ENCODE assay signal across 30 mouse cellular contexts in genomic region chr17:28804973-28805372, GRCm38 (mm10). TPM values are rescaled to one million over a fixed set of nuclear protein-coding genes. Genes with fewer than 3 reads are reported as not detected.
DNase-seq lines count a peak whose midpoint lies in the region; ATAC-seq lines count a peak whose summit lies in the region.
"Had no signal": no experiment of that assay in that cellular context is flagged by ENCODE, and none has a peak within 500 bp of the region (broad histone marks: within the 10 kb centered on the region; RNA-seq: fewer than 3 reads in every experiment).

No protein-coding gene starts in this region.

- DNase-seq in liver, embryonic 11.5 days (ENCODE audit: low spot score) = no peak
- DNase-seq in liver = no peak
- DNase-seq in liver, embryonic 13.5 days = no peak
- no peak for DNase-seq in kidney, postnatal 10 days
- DNase-seq: adrenal gland, postnatal 10 days; adrenal gland, postnatal 36 days; cerebellum, adult 18-20 months; cerebellum, adult 9-10 months; cerebellum, postnatal 14 days; embryo, embryonic 11 days; gastrocnemius, postnatal 25 days; heart, adult 2 months; heart, postnatal 14 days; heart, postnatal 4 days had no signal

- 72% methylated on average over 6 of the region's 6 CpGs for WGBS in liver, embryonic 11.5 days
- 48% methylated on average over 6 of the region's 6 CpGs for WGBS in liver, embryonic 13.5 days (ENCODE audit: insufficient replicate concordance)
- whole genome bisulfite sequencing in liver, embryonic 16.5 days (ENCODE audit: insufficient replicate concordance) = 51% methylated on average over 6 of the region's 6 CpGs

- H3K4me1 ChIP-seq in liver, embryonic 11.5 days (replicated peaks; ENCODE audit: control insufficient read depth, insufficient read depth, low read length) = peaks cover 58% of the 10 kb centered on the region
- peaks cover 83% of the 10 kb centered on the region for H3K4me1 ChIP-seq in liver, embryonic 13.5 days (replicated peaks)
- H3K4me1 ChIP-seq in liver, embryonic 16.5 days (ENCODE audit: control insufficient read depth, low read depth, low read length) = peaks cover 71% of the 10 kb centered on the region

- peak overlapping the region; percentile 8; the same call in 1 of the 2 replicates for H3K4me2 ChIP-seq in liver, embryonic 11.5 days
- H3K4me2 ChIP-seq in liver, embryonic 13.5 days = peak overlapping the region; percentile 79
- peak overlapping the region; percentile 73 for H3K4me2 ChIP-seq in liver, embryonic 16.5 days (ENCODE audit: low read depth, low read length)
- H3K4me2 ChIP-seq: forebrain, embryonic 12.5 days; forebrain, embryonic 15.5 days; heart, embryonic 13.5 days; hindbrain, embryonic 14.5 days had no signal

- no peak overlapping the region for H3K4me3 ChIP-seq in liver, embryonic 11.5 days (ENCODE audit: low read depth, low read length)
- H3K4me3 ChIP-seq in liver, embryonic 13.5 days (replicated peaks) = no peak overlapping the region
- no peak overlapping the region for H3K4me3 ChIP-seq in liver, embryonic 16.5 days (ENCODE audit: low read depth, low read length)
- H3K4me3 ChIP-seq: forebrain, embryonic 12.5 days; forebrain, embryonic 15.5 days; heart, adult 2 months; heart, embryonic 10.5 days; heart, embryonic 13.5 days had no signal

- no peak overlapping the region for H3K9ac ChIP-seq in liver, embryonic 11.5 days (ENCODE audit: low read depth, low read length)
- peak overlapping the region; percentile 95 for H3K9ac ChIP-seq in liver, embryonic 13.5 days
- H3K9ac ChIP-seq in liver, embryonic 16.5 days (ENCODE audit: low read depth, low read length) = peak overlapping the region; percentile 12; the same call in 1 of the 2 replicates
- H3K9ac ChIP-seq: forebrain, embryonic 12.5 days; forebrain, embryonic 15.5 days; heart, embryonic 13.5 days; hindbrain, embryonic 14.5 days had no signal

- H3K9me3 ChIP-seq in liver, embryonic 11.5 days (ENCODE audit: control insufficient read depth, low read length) = no peaks in the 10 kb centered on the region
- H3K9me3 ChIP-seq in liver, embryonic 13.5 days (replicated peaks) = peaks cover 11% of the 10 kb centered on the region; the same call in 1 of the 2 replicates
- no peaks in the 10 kb centered on the region; the same call in none of the 2 replicates for H3K9me3 ChIP-seq in liver, embryonic 16.5 days (replicated peaks; ENCODE audit: control insufficient read depth, low read length)
- H3K9me3 ChIP-seq: forebrain, embryonic 12.5 days; forebrain, embryonic 15.5 days; heart, embryonic 10.5 days; heart, embryonic 13.5 days had no signal

- no peaks in the 10 kb centered on the region for H3K27me3 ChIP-seq in liver, embryonic 11.5 days (replicated peaks; ENCODE audit: control insufficient read depth, insufficient read depth, low read length)
- H3K27me3 ChIP-seq in liver, embryonic 13.5 days = no peaks in the 10 kb centered on the region
- H3K27me3 ChIP-seq in liver, embryonic 16.5 days (ENCODE audit: control insufficient read depth, insufficient read depth, low read depth, low read length) = no peaks in the 10 kb centered on the region
- H3K27me3 ChIP-seq: forebrain, embryonic 12.5 days; forebrain, embryonic 15.5 days; heart, embryonic 13.5 days had no signal

- no peak overlapping the region for H3K27ac ChIP-seq in liver, embryonic 11.5 days (ENCODE audit: low read depth, low read length)
- H3K27ac ChIP-seq in liver, embryonic 13.5 days = peak overlapping the region; percentile 89
- peak overlapping the region; percentile 58 for H3K27ac ChIP-seq in liver, embryonic 16.5 days (ENCODE audit: low read length)
- H3K27ac ChIP-seq: forebrain, embryonic 12.5 days; forebrain, embryonic 15.5 days; heart, adult 2 months; heart, embryonic 10.5 days; heart, embryonic 13.5 days; hindbrain, embryonic 14.5 days; hindbrain, postnatal 0 days had no signal

- H3K36me3 ChIP-seq in liver, embryonic 11.5 days (ENCODE audit: control insufficient read depth, insufficient read depth, low read length) = peaks cover 29% of the 10 kb centered on the region
- peaks cover 61% of the 10 kb centered on the region for H3K36me3 ChIP-seq in liver, embryonic 13.5 days
- H3K36me3 ChIP-seq in liver, embryonic 16.5 days (ENCODE audit: control insufficient read depth, insufficient read depth) = peaks cover 37% of the 10 kb centered on the region

- no peak for ATAC-seq in liver, embryonic 11.5 days (replicated peaks; ENCODE audit: low FRiP score)
- no peak for ATAC-seq in liver, embryonic 13.5 days (ENCODE audit: low read depth)
- no peak for ATAC-seq in liver, embryonic 16.5 days (ENCODE audit: low read depth)
- no peak for ATAC-seq in granulocyte monocyte progenitor cell, adult 5-6 weeks (replicated peaks; ENCODE audit: poor library complexity, severe bottlenecking)
- ATAC-seq: activated CD4-positive, CD25-positive, alpha-beta regulatory T cell, adult 4 months; CD4-positive, CD25-positive, alpha-beta regulatory T cell, adult 4 months; forebrain, embryonic 15.5 days; hindbrain, postnatal 0 days; inflammation-experienced regulatory T-cells, adult 6 months had no signal

RNA-seq across cellular contexts. Expression of gene Brpf3, which starts 4.1 kb away (rescaled TPM):
- polyA plus RNA-seq in liver, embryonic 11.5 days (2014; fragmentation: Nextera tagmentation; extraction: Ambion mirVana) = 29.3 and 34.8 TPM in 2 replicates
- polyA plus RNA-seq in liver, embryonic 13.5 days (2015; fragmentation: Nextera tagmentation; extraction: Ambion mirVana) = 61.8 and 69.9 TPM in 2 replicates
- polyA plus RNA-seq in liver, embryonic 16.5 days (2015; fragmentation: Nextera tagmentation; extraction: Ambion mirVana) = 66.7 and 67.1 TPM in 2 replicates
- total RNA-seq in granulocyte monocyte progenitor cell, adult 5-6 weeks (2014; fragmentation: Nextera tagmentation) = 30.4 and 39.0 TPM in 2 replicates
- total RNA-seq in granulocyte monocyte progenitor cell, adult 5-6 weeks (2017) = 2.8 and 15.2 TPM in 2 replicates

RNA-seq across cellular contexts. Expression of gene Mapk13, which starts 35.9 kb away (rescaled TPM):
- 5.0 and 5.5 TPM in 2 replicates for polyA plus RNA-seq in liver, embryonic 11.5 days (2014; fragmentation: Nextera tagmentation; extraction: Ambion mirVana)
- polyA plus RNA-seq in liver, embryonic 13.5 days (2015; fragmentation: Nextera tagmentation; extraction: Ambion mirVana) = 1.7 and 2.2 TPM in 2 replicates
- 7.9 and 10.5 TPM in 2 replicates for polyA plus RNA-seq in liver, embryonic 16.5 days (2015; fragmentation: Nextera tagmentation; extraction: Ambion mirVana)
- 1.8 and 2.0 TPM in 2 replicates for total RNA-seq in granulocyte monocyte progenitor cell, adult 5-6 weeks (2014; fragmentation: Nextera tagmentation)
- 0.88 and 3.4 TPM in 2 replicates for total RNA-seq in granulocyte monocyte progenitor cell, adult 5-6 weeks (2017)
- polyA plus RNA-seq: activated CD4-positive, CD25-positive, alpha-beta regulatory T cell, adult 4 months; C2C12; CD4-positive, CD25-positive, alpha-beta regulatory T cell, adult 4 months; inflammation-experienced regulatory T-cells, adult 6 months had no signal

RNA-seq across cellular contexts. Expression of gene Pnpla1, which starts 53.2 kb away (rescaled TPM):
- 0.05 TPM in 1 of 2 replicates, not detected in the other for polyA plus RNA-seq in liver, embryonic 11.5 days (2014; fragmentation: Nextera tagmentation; extraction: Ambion mirVana)
- polyA plus RNA-seq in liver, embryonic 13.5 days (2015; fragmentation: Nextera tagmentation; extraction: Ambion mirVana) = not detected in 2 replicates
- 0.08 and 0.12 TPM in 2 replicates for polyA plus RNA-seq in liver, embryonic 16.5 days (2015; fragmentation: Nextera tagmentation; extraction: Ambion mirVana)
- not detected in 2 replicates for total RNA-seq in granulocyte monocyte progenitor cell, adult 5-6 weeks (2014; fragmentation: Nextera tagmentation)
- total RNA-seq in granulocyte monocyte progenitor cell, adult 5-6 weeks (2017) = under 0.01 and 0.13 TPM in 2 replicates
- total RNA-seq: adrenal gland, postnatal 10 days; common myeloid progenitor, adult 5-6 weeks; gastrocnemius, adult 8-10 months; gastrocnemius, postnatal 25 days; heart, adult 2 months; heart, postnatal 14 days had no signal
- polyA plus RNA-seq: activated CD4-positive, CD25-positive, alpha-beta regulatory T cell, adult 4 months; C2C12; CD4-positive, CD25-positive, alpha-beta regulatory T cell, adult 4 months; embryonic facial prominence, embryonic 11.5 days; forebrain, embryonic 12.5 days; forebrain, embryonic 15.5 days; heart, embryonic 10.5 days; heart, embryonic 13.5 days; hindbrain, embryonic 11.5 days; hindbrain, embryonic 14.5 days; inflammation-experienced regulatory T-cells, adult 6 months had no signal

Comparison
In these comparisons a context has a peak if more than half of its experiments do, and no peak if none do; other contexts are left out.
1. H3K4me2 ChIP-seq: peak in every context shown above with its lines; median percentile 79 in liver, embryonic 13.5 days; 73 in liver, embryonic 16.5 days; 8 in liver, embryonic 11.5 days.